Mouse (Mus musculus) liver, adult 2 months (tissue): Measurements from ENCODE around the gene Fam19a1.

Experiments
- CTCF ChIP-seq: fragments of 200-500 bp; IDR thresholded peaks from 2 replicates; pipeline ENCODE4 v1.5.1; 2011; ENCODE audit warnings: low read depth, low read length, control low read depth
- POLR2A ChIP-seq: fragments of 200-500 bp; IDR thresholded peaks from 2 replicates; pipeline ENCODE4 v1.6.1; 2011; ENCODE audit warnings: low read length, control low read depth; ENCODE audit not compliant: insufficient read depth; ENCODE audit errors: extremely low read depth

DNA sequence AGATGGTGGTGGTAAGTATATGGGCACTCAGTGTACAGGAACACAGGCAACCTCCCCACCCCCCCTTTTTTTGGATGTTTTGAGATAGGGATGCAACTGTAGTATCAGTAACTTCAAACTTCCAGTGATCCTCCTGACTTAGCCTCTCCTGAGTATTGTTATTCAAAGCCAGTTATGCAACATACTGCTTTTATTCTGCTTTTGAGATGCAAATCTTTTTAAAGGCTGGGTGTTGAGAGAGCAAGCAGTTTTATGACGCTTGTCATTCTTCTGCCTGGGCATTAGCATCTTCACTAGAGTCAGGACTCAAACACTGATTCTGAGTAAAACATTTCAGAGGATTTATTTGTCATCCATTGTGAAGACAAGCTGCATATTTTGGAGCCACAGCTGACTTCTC, 271.5 kb downstream of the Fam19a1 start:
- TF ChIP-seq CTCF = no peak
- no peak for TF ChIP-seq POLR2A
